Mouse (Mus musculus): ENCODE data around the gene Kif24. TPM values are rescaled to one million over a fixed set of nuclear protein-coding genes. Genes with fewer than 3 reads are reported as not detected.

The Kif24 gene
- total RNA-seq, 1 experiment = 9.7 TPM

GRCm38 (mm10) chr4:41497046-41497445 lies 32.4 kb upstream of the Kif24 start:
- in situ Hi-C loops (cut with MboI; ENCODE audit: low sequenced_read_pairs in 2 of 2, unreplicated experiment in 2 of 2) = no loop called here
- Histone ChIP-seq H3K4me1 (ENCODE audit: control insufficient read depth in 2 of 2, insufficient read depth in 2 of 2, low read length in 2 of 2, poor library complexity in 1 of 2) (peaks cover 2 to 13% of the 10 kb centered on the region in 2 experiments), H3K27ac (ENCODE audit: insufficient read depth, low read depth, low read length, poor library complexity, severe bottlenecking) (no peak overlapping the region), H3K4me3 (ENCODE audit: insufficient read depth in 1 of 2, low read depth in 1 of 2, low read length in 2 of 2, poor library complexity in 1 of 2, severe bottlenecking in 1 of 2) (no peak overlapping the region), H3K9ac (ENCODE audit: insufficient read depth, low read depth, low read length, poor library complexity, severe bottlenecking) (no peak overlapping the region), H3K36me3 (ENCODE audit: control insufficient read depth, insufficient read depth, low read length, poor library complexity, severe bottlenecking) (no peaks in the 10 kb centered on the region), H3K9me3 (ENCODE audit: control insufficient read depth, insufficient read depth, low read depth, low read length) (no peaks in the 10 kb centered on the region)
- TF ChIP-seq CHD2 (IDR thresholded peaks at IDR 0.05; ENCODE audit: low read depth, low read length) (no peak), HCFC1 (IDR thresholded peaks at IDR 0.05; ENCODE audit: borderline replicate concordance, insufficient read depth, low read length) (no peak), ZNF384 (IDR thresholded peaks at IDR 0.05; ENCODE audit: low read depth, low read length) (no peak), ZC3H11A (IDR thresholded peaks at IDR 0.05; ENCODE audit: borderline replicate concordance, low read depth, low read length) (no peak), MAFK (IDR thresholded peaks at IDR 0.05; ENCODE audit: insufficient read depth, low read depth, low read length) (no peak)
- no peak for DNase-seq (ENCODE audit: low read depth, low spot score)

- Histone ChIP-seq H3K27ac (ENCODE audit: insufficient read depth, low read depth, low read length, poor library complexity, severe bottlenecking) (no peak overlapping the region), H3K36me3 (ENCODE audit: control insufficient read depth, insufficient read depth, low read length, poor library complexity, severe bottlenecking) (no peaks in the 10 kb centered on the region), H3K4me3 (ENCODE audit: insufficient read depth in 1 of 2, low read depth in 1 of 2, low read length in 2 of 2, poor library complexity in 1 of 2, severe bottlenecking in 1 of 2) (no peak overlapping the region), H3K4me1 (ENCODE audit: control insufficient read depth in 2 of 2, insufficient read depth in 2 of 2, low read length in 2 of 2, poor library complexity in 1 of 2) (peaks cover 0 to 11% of the 10 kb centered on the region in 2 experiments; a peak in 2 of 4 replicates), H3K9me3 (ENCODE audit: control insufficient read depth, insufficient read depth, low read depth, low read length) (no peaks in the 10 kb centered on the region), H3K9ac (ENCODE audit: insufficient read depth, low read depth, low read length, poor library complexity, severe bottlenecking) (no peak overlapping the region)
- DNase-seq (ENCODE audit: low read depth, low spot score) = no peak
- in situ Hi-C loops (cut with MboI; ENCODE audit: low sequenced_read_pairs in 2 of 2, unreplicated experiment in 2 of 2) = no loop called here
- TF ChIP-seq HCFC1 (IDR thresholded peaks at IDR 0.05; ENCODE audit: borderline replicate concordance, insufficient read depth, low read length) (no peak), ZC3H11A (IDR thresholded peaks at IDR 0.05; ENCODE audit: borderline replicate concordance, low read depth, low read length) (no peak), ZNF384 (IDR thresholded peaks at IDR 0.05; ENCODE audit: low read depth, low read length) (no peak), CHD2 (IDR thresholded peaks at IDR 0.05; ENCODE audit: low read depth, low read length) (no peak), MAFK (IDR thresholded peaks at IDR 0.05; ENCODE audit: insufficient read depth, low read depth, low read length) (no peak)
Observed at GRCm38 (mm10) chr4:41495850-41496249, 31.2 kb upstream of the Kif24 start.

DNA sequence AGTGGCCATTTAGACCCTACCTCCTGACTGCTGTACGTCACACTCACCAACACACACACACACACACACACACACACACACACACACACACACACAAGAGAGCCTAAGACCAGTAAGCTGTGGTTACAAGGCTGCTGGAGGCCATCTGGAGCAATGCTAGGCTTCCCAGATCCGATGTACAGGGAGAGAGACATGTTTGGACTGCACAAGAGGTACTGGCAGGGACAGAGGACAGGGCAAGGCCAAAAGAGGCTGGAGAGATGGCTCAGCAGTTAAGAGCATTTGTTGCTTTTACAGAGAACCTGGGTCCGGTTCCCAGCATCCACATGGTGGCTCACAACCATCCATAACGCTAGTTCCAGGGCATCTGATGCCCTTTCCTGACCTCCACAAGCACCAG lies 30.4 kb upstream of the Kif24 start:
- H3K36me3 ChIP-seq (ENCODE audit: control insufficient read depth, insufficient read depth, low read length, poor library complexity, severe bottlenecking) = no peaks in the 10 kb centered on the region
- no peak overlapping the region for H3K27ac ChIP-seq (ENCODE audit: insufficient read depth, low read depth, low read length, poor library complexity, severe bottlenecking)
- H3K9ac ChIP-seq (ENCODE audit: insufficient read depth, low read depth, low read length, poor library complexity, severe bottlenecking) = no peak overlapping the region
- TF ChIP-seq HCFC1 (IDR thresholded peaks at IDR 0.05; ENCODE audit: borderline replicate concordance, insufficient read depth, low read length) (no peak), ZNF384 (IDR thresholded peaks at IDR 0.05; ENCODE audit: low read depth, low read length) (no peak), CHD2 (IDR thresholded peaks at IDR 0.05; ENCODE audit: low read depth, low read length) (no peak), ZC3H11A (IDR thresholded peaks at IDR 0.05; ENCODE audit: borderline replicate concordance, low read depth, low read length) (no peak)
- no peak for DNase-seq (ENCODE audit: low read depth, low spot score)
- in situ Hi-C loops (cut with MboI; ENCODE audit: low sequenced_read_pairs in 2 of 2, unreplicated experiment in 2 of 2) = no loop called here
- peaks cover 0 to 11% of the 10 kb centered on the region in 2 experiments; a peak in 2 of 4 replicates for H3K4me1 ChIP-seq (ENCODE audit: control insufficient read depth in 2 of 2, insufficient read depth in 2 of 2, low read length in 2 of 2, poor library complexity in 1 of 2)
- H3K9me3 ChIP-seq (ENCODE audit: control insufficient read depth, insufficient read depth, low read depth, low read length) = no peaks in the 10 kb centered on the region
- H3K4me3 ChIP-seq (ENCODE audit: insufficient read depth in 1 of 2, low read depth in 1 of 2, low read length in 2 of 2, poor library complexity in 1 of 2, severe bottlenecking in 1 of 2) = no peak overlapping the region

DNA sequence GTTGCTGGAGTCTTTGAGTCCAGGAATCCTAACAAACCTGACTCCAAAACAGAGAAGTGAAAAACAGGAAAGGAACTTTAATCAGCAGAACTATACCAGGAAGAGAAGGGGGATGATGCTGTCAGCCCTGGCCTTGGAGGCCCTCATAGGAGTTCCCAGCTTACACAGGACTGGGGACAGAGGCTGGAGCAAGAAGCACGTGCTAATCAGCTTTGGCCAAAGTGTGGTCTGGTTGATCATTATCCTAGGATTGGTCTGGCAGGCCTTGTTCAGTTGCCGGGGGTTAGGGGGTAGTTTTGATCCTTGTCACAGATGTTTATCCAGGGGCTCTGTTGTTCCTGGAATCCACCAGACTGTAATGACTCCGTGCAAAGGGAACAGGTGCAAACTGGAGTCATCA lies 29.7 kb upstream of the Kif24 start:
- peaks cover 0 to 11% of the 10 kb centered on the region in 2 experiments; a peak in 1 of 4 replicates for H3K4me1 ChIP-seq (ENCODE audit: control insufficient read depth in 2 of 2, insufficient read depth in 2 of 2, low read length in 2 of 2, poor library complexity in 1 of 2)
- no peak for DNase-seq (ENCODE audit: low read depth, low spot score)
- H3K9ac ChIP-seq (ENCODE audit: insufficient read depth, low read depth, low read length, poor library complexity, severe bottlenecking) = no peak overlapping the region
- no peaks in the 10 kb centered on the region for H3K9me3 ChIP-seq (ENCODE audit: control insufficient read depth, insufficient read depth, low read depth, low read length)
- no peak overlapping the region for H3K27ac ChIP-seq (ENCODE audit: insufficient read depth, low read depth, low read length, poor library complexity, severe bottlenecking)
- in situ Hi-C loops (cut with MboI; ENCODE audit: low sequenced_read_pairs in 2 of 2, unreplicated experiment in 2 of 2) = no loop called here
- H3K4me3 ChIP-seq (ENCODE audit: insufficient read depth in 1 of 2, low read depth in 1 of 2, low read length in 2 of 2, poor library complexity in 1 of 2, severe bottlenecking in 1 of 2) = no peak overlapping the region
- no peaks in the 10 kb centered on the region for H3K36me3 ChIP-seq (ENCODE audit: control insufficient read depth, insufficient read depth, low read length, poor library complexity, severe bottlenecking)
- TF ChIP-seq CHD2 (IDR thresholded peaks at IDR 0.05; ENCODE audit: low read depth, low read length) (no peak), MAFK (IDR thresholded peaks at IDR 0.05; ENCODE audit: insufficient read depth, low read depth, low read length) (no peak), ZC3H11A (IDR thresholded peaks at IDR 0.05; ENCODE audit: borderline replicate concordance, low read depth, low read length) (no peak), ZNF384 (IDR thresholded peaks at IDR 0.05; ENCODE audit: low read depth, low read length) (no peak), HCFC1 (IDR thresholded peaks at IDR 0.05; ENCODE audit: borderline replicate concordance, insufficient read depth, low read length) (no peak)
